Mouse (Mus musculus): ENCODE measurements around the gene 1700007K13Rik.

Gene 1700007K13Rik

GRCm38 (mm10) chr2:28415387-28416024, 50.6 kb downstream of the 1700007K13Rik start:
- peak; percentile 37 for DNase-seq (ENCODE audit: low spot score)

- DNase-seq (ENCODE audit: low spot score), result no peak
Measured at GRCm38 (mm10) chr2:28414757-28415137, 51.4 kb downstream of the 1700007K13Rik start.

GRCm38 (mm10) chr2:28414116-28414756, 51.9 kb downstream of the 1700007K13Rik start:
- no peak for DNase-seq (ENCODE audit: low spot score)

- no peak for DNase-seq (ENCODE audit: low spot score)
Measured at GRCm38 (mm10) chr2:28412936-28413335, 53.2 kb downstream of the 1700007K13Rik start.

Measured in testis, postnatal 14 days (tissue).